Mouse (Mus musculus) MEL (cell line): ENCODE results near the gene Igfbp1.

Experiments
- E2F4 ChIP-seq: IDR thresholded peaks from 2 replicates; pipeline ENCODE4 v1.6.1; 2011; ENCODE audit warnings: low read depth, low read length, improper control_type of control experiment, borderline replicate concordance
- GATA1 ChIP-seq: IDR thresholded peaks from 2 replicates; pipeline ENCODE4 v1.6.1; 2011; ENCODE audit warnings: low read depth, low read length, improper control_type of control experiment
- HCFC1 ChIP-seq: IDR thresholded peaks from 2 replicates; pipeline ENCODE4 v1.6.1; 2012; ENCODE audit warnings: low read depth, mild to moderate bottlenecking, inconsistent platforms, low read length, improper control_type of control experiment, moderate library complexity
- KAT2A ChIP-seq: conservative IDR thresholded peaks from 2 replicates; pipeline ENCODE4 v1.6.1; 2012; ENCODE audit warnings: low read depth, low read length, improper control_type of control experiment, inconsistent platforms
- MYC ChIP-seq: IDR thresholded peaks from 2 replicates; pipeline ENCODE4 v1.6.1; 2011; ENCODE audit warnings: low read depth, mild to moderate bottlenecking, low read length, improper control_type of control experiment, moderate library complexity
- POLR2A ChIP-seq, 2 experiments: IDR thresholded peaks; 2 replicates each; pipeline ENCODE4 v1.6.1; 2011 to 2012; ENCODE audit warnings: low read length in 2 of 2, mild to moderate bottlenecking in 2 of 2, control low read depth in 1 of 2, improper control_type of control experiment in 1 of 2, low read depth in 1 of 2, moderate library complexity in 1 of 2; ENCODE audit not compliant: control insufficient read depth in 1 of 2, insufficient read depth in 1 of 2, poor library complexity in 1 of 2
- POLR2AphosphoS2 ChIP-seq: IDR thresholded peaks from 2 replicates; pipeline ENCODE4 v1.6.1; 2011; ENCODE audit warnings: low read length, improper control_type of control experiment
- ZNF384 ChIP-seq: IDR thresholded peaks from 2 replicates; pipeline ENCODE4 v1.6.1; 2012; ENCODE audit warnings: low read depth, mild to moderate bottlenecking, inconsistent platforms, low read length, improper control_type of control experiment

GRCm38 (mm10) chr11:7193134-7193533 lies 4.4 kb upstream of the Igfbp1 start:
- TF ChIP-seq ZNF384: no peak
- no peak for TF ChIP-seq HCFC1
- TF ChIP-seq POLR2A (IDR thresholded peaks at IDR 0.05; ENCODE audit: control insufficient read depth in 1 of 2, insufficient read depth in 1 of 2, low read depth in 1 of 2, low read length in 2 of 2, poor library complexity in 1 of 2): no peak
- TF ChIP-seq E2F4: no peak
- TF ChIP-seq KAT2A: no peak
- no peak for TF ChIP-seq MYC
- TF ChIP-seq GATA1: no peak
- TF ChIP-seq POLR2AphosphoS2: no peak
